Mouse (Mus musculus) forebrain, embryonic 15.5 days (tissue): ENCODE data around the gene Ralb. TPM values are rescaled to one million over a fixed set of nuclear protein-coding genes. Genes with fewer than 3 reads are reported as not detected.

Source experiments
- ATAC-seq: fragments of 200-750 bp; cut with Nextera tagmentation; replicated peaks from 2 replicates; pipeline ENCODE4 v1.8.0; 2017; ENCODE audit warnings: mild to moderate bottlenecking, moderate TSS enrichment, moderate library complexity
- H3K27ac ChIP-seq: fragments of 300-500 bp; sonication (generic); replicated peaks from 2 replicates; pipeline ENCODE4 v1.5.1; 2015; ENCODE audit warnings: mild to moderate bottlenecking, inconsistent platforms
- H3K27me3 ChIP-seq: fragments of 300-500 bp; sonication (generic); 2 replicates; pipeline ENCODE4 v1.6.1; 2015; ENCODE audit warnings: inconsistent platforms
- H3K36me3 ChIP-seq: fragments of 300-500 bp; sonication (generic); 2 replicates; pipeline ENCODE4 v1.6.1; 2015; ENCODE audit warnings: mild to moderate bottlenecking, inconsistent platforms
- H3K4me1 ChIP-seq: fragments of 300-500 bp; sonication (generic); 2 replicates; pipeline ENCODE4 v1.6.1; 2015; ENCODE audit warnings: inconsistent platforms
- H3K4me2 ChIP-seq: fragments of 300-500 bp; sonication (generic); replicated peaks from 2 replicates; pipeline ENCODE4 v1.6.1; 2015; ENCODE audit warnings: mild to moderate bottlenecking, inconsistent platforms
- H3K4me3 ChIP-seq: fragments of 300-500 bp; sonication (generic); 2 replicates; pipeline ENCODE4 v1.5.1; 2015; ENCODE audit warnings: mild to moderate bottlenecking, inconsistent platforms
- H3K9ac ChIP-seq: fragments of 300-500 bp; sonication (generic); replicated peaks from 2 replicates; pipeline ENCODE4 v1.6.1; 2015; ENCODE audit warnings: mild to moderate bottlenecking, inconsistent platforms
- H3K9me3 ChIP-seq: fragments of 300-500 bp; sonication (generic); 2 replicates; pipeline ENCODE4 v1.6.1; 2016; ENCODE audit warnings: inconsistent platforms
- WGBS: fragments of 180-500 bp; shearing (Covaris S2); methylation state at CpG from one replicate; pipeline ENCODE4 v1.1.7; 2015; ENCODE audit warnings: mixed read lengths; 5-methylcytosine and 5-hydroxymethylcytosine counted together
- polyA plus RNA-seq: library from polyadenylated mRNA; unstranded; fragments of >200 nt; fragmentation: Nextera tagmentation; extraction: Ambion mirVana; gene quantifications from 2 replicates; pipeline ENCODE4 v1.2.1, GENCODE M21; 2015

The Ralb gene
- polyA plus RNA-seq, 1 experiment from 2014 or later, result 50.9 TPM

DNA sequence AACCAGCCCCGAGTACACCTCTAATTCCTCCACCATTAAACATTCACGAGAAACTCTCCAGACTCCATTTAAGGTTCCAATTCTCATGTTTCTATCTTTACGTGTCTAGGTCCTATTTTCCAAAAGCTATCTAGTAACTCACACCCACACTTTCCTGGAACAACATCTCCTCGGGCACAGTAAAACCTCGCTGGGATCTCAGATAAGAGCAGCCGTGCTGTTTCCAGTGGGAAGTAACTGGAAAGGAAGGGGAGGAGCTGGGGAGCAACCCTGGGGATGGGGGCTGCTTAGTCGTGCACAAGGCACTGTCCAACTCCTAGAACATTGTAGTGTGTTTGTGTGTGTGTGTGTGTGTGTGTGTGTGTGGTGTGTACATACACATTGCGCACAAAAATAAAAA is 2.7 kb downstream of the Ralb start:
- Histone ChIP-seq H3K4me3 (no peak overlapping the region), H3K36me3 (no peaks in the 10 kb centered on the region), H3K27me3 (no peaks in the 10 kb centered on the region), H3K27ac (no peak overlapping the region), H3K9me3 (no peaks in the 10 kb centered on the region), H3K9ac (no peak overlapping the region), H3K4me2 (no peak overlapping the region), H3K4me1 (peaks cover 15% of the 10 kb centered on the region)
- no peak for ATAC-seq
- WGBS, result 85% methylated on average over 8 of the region's 8 CpGs

DNA sequence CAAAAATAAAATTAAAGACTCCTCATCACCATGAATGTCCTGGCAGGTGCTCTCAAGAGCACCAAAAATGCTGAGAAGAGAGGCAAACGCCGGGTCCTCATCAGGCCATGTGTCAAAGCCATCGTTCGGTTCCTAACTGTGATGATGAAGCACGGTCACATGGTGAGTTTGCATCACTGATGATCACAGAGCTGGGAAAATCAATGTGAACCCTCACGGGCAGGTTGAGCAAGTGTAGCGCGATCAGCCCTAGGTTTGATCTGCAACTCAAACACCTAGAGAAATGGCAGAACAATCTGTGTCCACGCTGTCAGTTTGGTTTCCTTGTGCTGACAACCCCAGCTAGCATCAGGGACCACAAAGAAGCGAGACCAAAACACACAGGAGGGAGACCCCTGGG is 5.1 kb downstream of the Ralb start:
- H3K27ac ChIP-seq, result no peak overlapping the region
- no peak for ATAC-seq
- no peaks in the 10 kb centered on the region for H3K36me3 ChIP-seq
- no peak overlapping the region for H3K4me3 ChIP-seq
- WGBS, result 92% methylated on average over 10 of the region's 10 CpGs
- no peaks in the 10 kb centered on the region for H3K27me3 ChIP-seq
- H3K4me2 ChIP-seq, result no peak overlapping the region
- peaks cover 9% of the 10 kb centered on the region for H3K4me1 ChIP-seq
- H3K9ac ChIP-seq, result no peak overlapping the region
- no peaks in the 10 kb centered on the region for H3K9me3 ChIP-seq

DNA sequence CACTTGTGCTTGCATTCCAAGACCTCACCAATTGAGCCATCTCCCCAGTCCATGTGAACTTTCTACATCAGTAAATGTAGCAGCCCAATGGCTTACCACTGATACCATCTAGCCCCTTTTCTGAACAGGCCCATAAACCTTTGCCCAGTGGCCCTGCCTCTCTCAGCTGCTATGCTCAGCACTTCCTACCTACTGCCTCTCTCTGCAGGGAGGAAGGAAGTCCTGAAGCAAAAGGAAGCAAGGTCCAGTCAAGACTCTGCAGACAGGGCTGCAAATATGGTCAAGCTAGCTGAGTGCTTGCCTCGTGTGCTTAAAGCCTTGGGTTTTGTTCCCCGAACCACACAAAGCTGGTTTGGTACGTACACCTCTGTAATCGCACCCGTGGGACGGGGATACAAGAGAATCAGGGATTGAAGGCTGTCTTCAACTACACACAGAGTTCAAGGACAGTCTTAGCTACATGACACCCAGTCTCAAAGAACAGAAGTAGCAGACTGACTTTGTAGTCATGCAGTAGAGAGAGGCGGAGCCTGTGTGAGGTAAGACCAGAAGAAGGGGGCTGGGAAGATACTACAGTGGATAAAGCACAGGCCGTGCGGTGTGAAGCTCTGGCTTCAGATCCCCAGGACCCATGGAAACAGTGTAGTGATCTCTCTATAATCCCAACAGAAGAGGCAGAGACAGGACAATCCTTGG is 5.9 kb downstream of the Ralb start:
- Histone ChIP-seq H3K36me3 (no peaks in the 10 kb centered on the region), H3K9ac (no peak overlapping the region), H3K9me3 (no peaks in the 10 kb centered on the region), H3K27ac (no peak overlapping the region), H3K4me3 (no peak overlapping the region), H3K4me1 (peaks cover 3% of the 10 kb centered on the region), H3K27me3 (no peaks in the 10 kb centered on the region), H3K4me2 (no peak overlapping the region)
- no peak for ATAC-seq
- WGBS, result 86% methylated on average over 9 of the region's 9 CpGs

DNA sequence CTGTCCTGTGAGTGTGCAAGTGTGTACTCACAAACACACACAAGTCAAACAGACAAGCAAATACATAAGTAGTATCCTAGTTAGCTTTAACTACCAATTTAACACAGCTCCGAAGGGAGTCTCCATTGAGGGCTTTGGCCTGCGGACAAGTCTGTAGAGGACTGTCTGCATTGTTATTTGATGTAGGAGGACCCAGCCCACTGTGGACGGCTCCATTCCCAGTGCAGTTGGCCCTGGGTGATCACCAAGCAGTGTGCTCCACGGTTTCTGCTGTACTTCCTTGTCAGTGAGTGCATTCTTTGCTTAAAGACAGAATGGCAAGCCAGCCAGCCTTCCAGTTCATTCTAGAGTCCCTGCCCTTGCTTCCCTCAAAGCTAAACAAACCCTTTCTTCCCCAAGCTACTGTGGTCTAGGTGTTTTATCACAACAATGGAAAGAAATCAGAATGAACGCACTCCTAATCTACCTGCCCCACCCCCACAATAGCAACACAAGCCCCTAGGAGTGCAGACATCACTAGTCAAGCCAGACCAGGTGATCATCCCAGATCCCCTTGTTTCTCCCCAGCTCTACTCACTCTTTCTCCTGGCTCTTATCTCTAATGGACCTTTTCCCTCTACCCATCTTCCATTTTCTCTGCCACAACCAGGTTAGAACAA is 7.1 kb downstream of the Ralb start:
- Histone ChIP-seq H3K4me2 (no peak overlapping the region), H3K4me1 (no peaks in the 10 kb centered on the region), H3K9ac (no peak overlapping the region), H3K36me3 (no peaks in the 10 kb centered on the region), H3K9me3 (no peaks in the 10 kb centered on the region), H3K27me3 (no peaks in the 10 kb centered on the region), H3K27ac (no peak overlapping the region), H3K4me3 (no peak overlapping the region)
- ATAC-seq, result no peak
- 76% methylated on average over 5 of the region's 5 CpGs for WGBS

DNA sequence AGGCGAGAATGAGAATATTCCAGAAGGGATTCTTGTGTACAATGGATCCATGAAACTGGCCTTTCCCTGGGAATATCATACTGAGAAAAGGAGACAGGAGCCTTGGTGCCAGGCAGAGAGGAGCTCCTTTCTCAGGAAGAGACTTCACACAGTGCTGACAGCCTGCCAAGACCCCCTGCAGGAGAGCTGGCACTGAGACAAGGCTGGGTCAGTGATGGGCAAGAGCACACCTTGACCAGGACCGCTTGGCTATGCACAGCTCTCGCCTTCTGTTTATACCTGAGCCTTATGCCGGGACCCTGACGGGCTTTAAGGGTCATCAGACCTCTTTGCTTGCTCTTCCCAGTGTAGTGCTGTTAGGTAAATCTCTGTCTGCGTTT is 9.2 kb downstream of the Ralb start:
- no peak for ATAC-seq
- Histone ChIP-seq H3K27me3 (no peaks in the 10 kb centered on the region), H3K9me3 (no peaks in the 10 kb centered on the region), H3K36me3 (no peaks in the 10 kb centered on the region), H3K9ac (no peak overlapping the region), H3K27ac (no peak overlapping the region), H3K4me3 (no peak overlapping the region), H3K4me1 (no peaks in the 10 kb centered on the region), H3K4me2 (no peak overlapping the region)
- WGBS, result 86% methylated on average over 6 of the region's 6 CpGs

DNA sequence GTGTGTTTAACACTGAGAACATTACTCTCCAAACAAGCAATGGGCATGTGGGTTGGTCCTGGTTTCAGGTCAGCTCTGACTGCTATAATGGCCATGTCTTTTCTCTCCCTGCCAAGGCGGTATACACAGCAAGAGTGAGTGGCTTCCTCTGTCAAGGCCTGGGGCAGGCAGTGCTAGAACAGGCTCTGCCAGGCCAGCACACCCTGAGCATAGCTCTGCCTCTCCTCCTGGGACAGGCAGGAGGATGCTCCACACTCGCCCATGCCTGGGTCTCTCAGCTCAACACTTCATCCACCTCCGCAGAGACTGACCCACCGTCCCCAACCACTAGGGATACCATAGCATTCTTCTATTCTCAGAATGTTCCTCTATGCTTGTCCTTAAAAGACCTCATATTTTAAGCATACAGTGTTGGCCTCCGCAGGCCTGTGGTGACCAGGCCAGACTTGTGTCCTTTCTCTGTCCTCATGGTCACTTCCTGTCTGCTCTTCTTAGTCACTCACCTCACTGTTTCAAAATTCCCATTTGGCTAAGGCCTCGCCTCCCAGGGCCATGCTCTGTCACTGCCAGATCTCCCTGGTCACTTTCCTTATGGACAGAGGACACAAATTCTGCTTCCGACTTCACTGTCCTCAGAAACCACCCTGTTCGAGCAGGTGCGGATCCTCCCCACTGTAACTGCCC is 9.7 kb downstream of the Ralb start:
- no peak overlapping the region for H3K4me3 ChIP-seq
- H3K36me3 ChIP-seq, result no peaks in the 10 kb centered on the region
- WGBS, result 93% methylated on average over 9 of the region's 9 CpGs
- H3K4me2 ChIP-seq, result no peak overlapping the region
- ATAC-seq, result no peak
- H3K9ac ChIP-seq, result no peak overlapping the region
- H3K27ac ChIP-seq, result no peak overlapping the region
- H3K4me1 ChIP-seq, result no peaks in the 10 kb centered on the region
- no peaks in the 10 kb centered on the region for H3K27me3 ChIP-seq
- no peaks in the 10 kb centered on the region for H3K9me3 ChIP-seq

DNA sequence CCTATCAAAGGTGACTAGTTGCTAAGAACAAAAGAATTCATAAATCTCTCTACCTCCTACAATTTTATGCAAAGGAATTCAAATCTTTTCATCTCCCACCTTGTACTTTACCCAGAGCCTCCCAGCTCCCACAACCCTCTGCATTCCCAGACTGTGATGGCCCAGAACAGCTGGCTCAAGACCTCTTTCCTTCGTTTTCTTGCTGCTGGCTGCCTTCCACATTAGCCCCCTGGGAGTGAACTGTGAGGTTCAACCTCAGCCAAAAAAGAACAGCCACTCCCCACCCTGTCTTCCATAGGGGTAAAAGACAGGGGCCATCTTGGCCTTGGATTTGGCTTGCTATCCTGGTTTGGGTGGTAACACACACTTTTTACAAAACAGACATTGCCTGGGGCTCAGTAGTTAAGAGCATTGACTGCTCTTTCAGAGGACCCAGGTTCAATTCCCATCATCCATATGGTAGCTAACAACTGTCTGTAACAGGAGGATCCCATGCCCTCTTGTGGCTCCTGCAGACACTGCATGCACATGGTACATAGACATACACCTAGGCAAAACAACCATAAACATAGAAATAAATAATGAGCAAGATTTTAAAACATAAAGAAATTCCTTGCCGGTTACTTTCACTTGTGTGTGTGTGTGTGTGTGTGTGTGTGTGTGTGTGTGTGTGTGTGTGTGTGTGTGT is 10.4 kb downstream of the Ralb start:
- Histone ChIP-seq H3K9me3 (no peaks in the 10 kb centered on the region), H3K4me1 (no peaks in the 10 kb centered on the region), H3K4me3 (no peak overlapping the region), H3K27ac (no peak overlapping the region), H3K9ac (no peak overlapping the region), H3K36me3 (no peaks in the 10 kb centered on the region), H3K27me3 (no peaks in the 10 kb centered on the region), H3K4me2 (no peak overlapping the region)
- 65% methylated on average over 2 of the region's 2 CpGs for WGBS
- no peak for ATAC-seq

DNA sequence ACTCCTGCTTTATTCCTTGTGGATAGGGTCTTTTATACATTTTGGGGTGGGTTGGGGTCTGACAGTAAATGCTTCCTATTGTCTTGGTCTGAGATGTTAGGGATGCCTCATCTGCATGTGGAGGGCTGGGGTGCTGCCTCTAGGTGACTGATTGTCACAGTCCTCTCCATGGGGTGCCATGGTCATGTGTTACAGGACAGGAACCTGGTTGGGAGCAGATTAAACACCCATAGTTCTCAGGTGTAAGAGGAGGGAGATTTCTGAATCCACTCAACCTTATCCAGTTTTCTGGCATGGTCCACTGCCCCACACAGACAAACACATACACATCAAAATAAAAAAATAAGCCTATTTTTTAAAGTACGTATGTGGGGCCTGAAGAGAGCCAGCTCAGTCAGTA is 12.1 kb downstream of the Ralb start:
- Histone ChIP-seq H3K36me3 (no peaks in the 10 kb centered on the region), H3K9me3 (no peaks in the 10 kb centered on the region), H3K4me1 (peaks cover 7% of the 10 kb centered on the region), H3K4me3 (no peak overlapping the region), H3K27ac (no peak overlapping the region), H3K9ac (no peak overlapping the region), H3K27me3 (no peaks in the 10 kb centered on the region), H3K4me2 (no peak overlapping the region)
- 95% methylated on average over 1 of the region's 1 CpGs for WGBS
- no peak for ATAC-seq

DNA sequence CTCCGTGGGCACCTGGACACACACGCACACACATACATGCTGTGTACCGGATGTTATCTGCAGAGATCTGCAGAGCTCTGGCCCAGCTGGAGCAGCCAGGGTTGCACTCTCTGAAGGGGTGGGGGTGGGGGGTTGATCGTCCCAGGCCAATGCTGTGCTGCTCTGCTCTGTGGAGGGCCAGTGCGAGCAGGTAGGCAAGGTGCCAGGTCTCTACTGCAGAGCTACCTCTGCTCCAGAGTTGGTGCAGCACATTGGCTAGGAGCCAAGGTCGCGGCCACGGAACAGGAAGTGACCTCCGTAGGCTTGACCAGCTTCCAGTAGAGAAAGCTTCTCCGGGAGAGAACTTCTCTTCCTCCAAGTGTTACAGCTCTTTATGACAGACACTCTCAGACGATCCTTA is 12.5 kb downstream of the Ralb start:
- 63% methylated on average over 11 of the region's 11 CpGs for WGBS
- no peaks in the 10 kb centered on the region for H3K27me3 ChIP-seq
- no peaks in the 10 kb centered on the region for H3K9me3 ChIP-seq
- H3K27ac ChIP-seq, result no peak overlapping the region
- no peak overlapping the region for H3K4me2 ChIP-seq
- no peaks in the 10 kb centered on the region for H3K36me3 ChIP-seq
- no peak overlapping the region for H3K4me3 ChIP-seq
- peaks cover 11% of the 10 kb centered on the region for H3K4me1 ChIP-seq
- ATAC-seq, result no peak; the same call in 1 of the 2 replicates
- H3K9ac ChIP-seq, result no peak overlapping the region

DNA sequence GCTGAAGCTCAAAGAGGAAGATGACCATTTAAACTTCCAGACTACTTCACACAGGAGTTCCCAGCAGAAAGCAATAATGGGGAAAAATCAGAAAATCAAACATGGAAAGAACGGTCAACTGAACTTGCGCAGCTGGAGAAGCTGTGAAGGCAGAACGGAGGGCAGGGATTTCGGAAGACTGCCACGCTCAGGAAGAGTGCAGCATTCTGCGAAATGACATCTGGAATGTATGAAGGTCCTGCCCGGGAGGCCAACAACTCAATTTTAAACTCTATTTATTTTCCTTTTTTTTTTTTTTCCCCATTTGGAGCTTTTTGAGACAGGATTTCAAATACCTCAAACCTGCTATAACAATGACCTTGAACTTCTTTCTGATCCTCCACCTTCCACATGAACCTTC is 13.8 kb downstream of the Ralb start:
- no peak overlapping the region for H3K9ac ChIP-seq
- no peaks in the 10 kb centered on the region for H3K36me3 ChIP-seq
- peaks cover 16% of the 10 kb centered on the region for H3K4me1 ChIP-seq
- H3K9me3 ChIP-seq, result no peaks in the 10 kb centered on the region
- H3K27me3 ChIP-seq, result no peaks in the 10 kb centered on the region
- WGBS, result 96% methylated on average over 7 of the region's 7 CpGs
- ATAC-seq, result no peak
- no peak overlapping the region for H3K4me3 ChIP-seq
- no peak overlapping the region for H3K4me2 ChIP-seq
- no peak overlapping the region for H3K27ac ChIP-seq

DNA sequence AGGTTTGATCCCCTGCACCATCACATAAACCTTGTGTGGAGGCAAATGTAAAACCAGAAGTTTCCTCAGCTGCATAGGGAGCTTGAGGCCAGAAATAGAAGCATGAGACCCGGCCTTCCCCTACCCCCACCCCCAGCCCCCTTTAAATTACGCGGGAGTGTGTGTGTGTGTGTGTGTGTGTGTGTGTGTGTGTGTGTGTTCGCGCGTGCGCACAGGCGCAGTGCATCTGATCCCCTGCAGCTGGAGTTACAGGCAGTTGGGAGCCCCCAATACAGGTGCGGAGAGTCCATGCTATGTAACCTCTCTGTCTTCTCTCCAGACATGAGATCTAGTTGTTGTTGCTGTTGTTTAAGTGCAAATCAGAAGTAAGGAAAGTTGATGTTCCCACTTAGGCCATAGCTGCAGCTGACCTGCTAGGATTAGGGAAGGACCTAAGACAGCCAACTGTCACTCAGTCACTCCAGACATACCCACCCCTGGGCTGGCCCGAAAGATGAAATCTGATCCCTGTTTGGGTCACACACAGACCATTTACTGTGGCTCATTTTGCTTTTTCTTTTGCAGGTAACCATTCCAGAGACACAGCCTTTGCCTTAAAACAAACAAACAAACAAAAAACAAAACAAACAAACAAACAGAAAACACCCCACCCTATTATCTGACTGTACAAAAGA is 16.5 kb downstream of the Ralb start:
- Histone ChIP-seq H3K4me2 (no peak overlapping the region), H3K4me1 (peaks cover 16% of the 10 kb centered on the region), H3K27me3 (no peaks in the 10 kb centered on the region), H3K27ac (no peak overlapping the region), H3K4me3 (no peak overlapping the region), H3K9me3 (no peaks in the 10 kb centered on the region), H3K9ac (no peak overlapping the region), H3K36me3 (no peaks in the 10 kb centered on the region)
- ATAC-seq, result no peak
- WGBS, result 57% methylated on average over 10 of the region's 10 CpGs

DNA sequence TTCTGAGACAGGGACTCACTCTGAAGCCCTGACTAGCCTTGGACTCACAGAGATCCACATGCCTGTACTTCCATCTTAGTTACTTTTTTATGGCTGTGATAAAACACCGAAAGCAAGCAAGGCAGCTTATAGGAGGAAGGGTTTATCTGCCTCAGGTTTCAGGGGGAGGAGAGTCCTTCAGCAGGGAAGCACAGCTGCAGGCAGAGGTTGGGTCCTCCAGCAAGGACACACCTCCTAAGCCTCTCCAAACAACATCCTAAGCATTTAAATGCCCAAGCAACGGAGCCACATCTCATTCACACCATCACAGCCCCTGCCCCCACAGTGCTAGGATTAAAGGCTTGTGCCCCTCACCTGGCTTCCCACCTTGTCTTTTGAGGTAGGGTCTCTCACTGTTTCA is 18.8 kb downstream of the Ralb start:
- Histone ChIP-seq H3K9ac (no peak overlapping the region), H3K4me3 (no peak overlapping the region), H3K9me3 (no peaks in the 10 kb centered on the region), H3K36me3 (no peaks in the 10 kb centered on the region), H3K27me3 (no peaks in the 10 kb centered on the region), H3K4me1 (peaks cover 16% of the 10 kb centered on the region), H3K27ac (no peak overlapping the region), H3K4me2 (no peak overlapping the region)
- ATAC-seq, result no peak
- WGBS, result 21% methylated on average over 2 of the region's 2 CpGs
